Mouse (Mus musculus): ENCODE results near the gene Sptbn1.

Sptbn1 gene

DNA sequence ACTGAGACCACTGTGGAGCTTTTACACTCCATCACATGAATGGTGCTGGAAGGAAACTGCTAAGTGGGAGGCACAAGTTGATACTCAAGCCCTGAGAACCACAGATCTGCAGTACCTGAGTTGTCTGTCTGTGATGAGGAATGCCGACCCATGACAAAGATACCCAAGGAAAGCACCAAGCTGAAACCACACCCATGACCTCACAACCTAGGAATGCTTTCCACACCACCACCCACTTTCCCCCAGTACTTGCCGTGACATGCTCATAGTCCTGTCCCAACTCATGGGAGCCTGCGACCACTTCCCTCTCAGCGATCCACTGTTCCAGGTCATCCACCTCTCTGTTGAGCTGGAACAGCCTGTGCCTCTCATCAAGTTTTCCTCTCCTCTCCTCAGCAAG, 149.9 kb downstream of the Sptbn1 start:
- no peak for DNase-seq

GRCm38 (mm10) chr11:30113631-30114030, 154.3 kb downstream of the Sptbn1 start:
- DNase-seq: no peak

GRCm38 (mm10) chr11:30110634-30111033, 157.3 kb downstream of the Sptbn1 start:
- peak; percentile 15 for DNase-seq

DNA sequence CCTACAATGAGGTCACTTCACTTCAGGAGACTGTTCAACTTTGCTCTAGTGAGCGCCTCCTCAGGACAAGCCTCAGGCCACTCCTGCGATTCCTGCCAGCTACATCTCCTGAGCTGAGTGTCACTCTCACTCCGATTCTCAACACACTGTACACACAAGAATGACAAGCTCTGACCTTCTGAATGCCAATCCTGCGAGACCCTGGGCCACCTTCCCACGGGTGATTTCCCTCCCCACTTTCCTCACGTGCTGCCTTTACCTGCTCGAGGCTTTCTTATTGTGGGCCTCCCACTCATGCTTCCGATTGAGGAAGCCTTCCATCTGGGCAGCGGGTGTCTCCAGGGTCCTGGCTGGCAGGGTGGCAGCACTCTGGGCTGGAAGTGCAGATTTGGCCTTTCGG, 163.8 kb downstream of the Sptbn1 start:
- DNase-seq: no peak

GRCm38 (mm10) chr11:30102594-30102993, 165.4 kb downstream of the Sptbn1 start:
- no peak for DNase-seq

DNA sequence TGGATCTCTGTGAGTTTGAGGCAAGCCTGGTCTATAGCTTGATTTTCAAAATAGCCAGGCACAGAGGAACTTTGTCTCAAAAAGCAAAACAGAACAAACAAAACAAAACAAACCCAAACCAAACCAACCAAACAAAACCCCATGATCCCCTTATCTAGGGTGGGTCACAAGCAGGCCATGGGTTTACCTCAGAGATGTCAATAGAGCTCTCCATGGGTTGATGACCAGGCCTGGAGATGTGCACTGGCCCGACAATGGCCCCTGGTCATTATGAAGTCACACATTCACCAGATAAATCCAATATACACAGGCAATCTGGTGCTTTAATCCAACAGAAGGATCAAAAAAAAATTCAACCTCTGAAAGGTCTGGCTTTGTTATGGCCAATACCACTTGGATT, 166.2 kb downstream of the Sptbn1 start:
- DNase-seq: no peak

- no peak for DNase-seq
Observed at GRCm38 (mm10) chr11:30101162-30101561, 166.8 kb downstream of the Sptbn1 start.

GRCm38 (mm10) chr11:30099916-30100315, 168.1 kb downstream of the Sptbn1 start:
- no peak for DNase-seq

- no peak for DNase-seq
Observed at GRCm38 (mm10) chr11:30095212-30095773, 172.7 kb downstream of the Sptbn1 start.

GRCm38 (mm10) chr11:30091892-30092291, 176.1 kb downstream of the Sptbn1 start:
- peak; percentile 21 for DNase-seq

DNA sequence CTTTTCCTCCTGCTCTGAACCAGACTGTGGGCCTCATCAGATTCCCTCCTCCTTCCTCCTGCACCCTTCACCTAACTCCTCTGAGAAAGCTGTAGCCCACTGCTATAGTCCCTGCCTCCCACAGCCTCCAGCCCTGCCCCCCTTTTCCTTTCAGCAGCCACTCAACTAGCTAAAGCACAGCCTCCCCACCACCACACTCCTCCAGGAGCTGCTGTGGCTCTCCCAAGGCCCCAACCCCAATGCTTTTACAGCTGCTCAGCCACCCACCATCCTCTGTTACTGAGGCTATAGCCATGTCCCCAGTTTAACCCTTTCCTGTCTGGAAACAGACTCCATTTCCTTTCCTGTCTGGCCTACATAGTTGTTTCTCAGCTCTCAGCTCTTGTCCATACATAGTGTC, 182.9 kb downstream of the Sptbn1 start:
- DNase-seq: no peak

DNA sequence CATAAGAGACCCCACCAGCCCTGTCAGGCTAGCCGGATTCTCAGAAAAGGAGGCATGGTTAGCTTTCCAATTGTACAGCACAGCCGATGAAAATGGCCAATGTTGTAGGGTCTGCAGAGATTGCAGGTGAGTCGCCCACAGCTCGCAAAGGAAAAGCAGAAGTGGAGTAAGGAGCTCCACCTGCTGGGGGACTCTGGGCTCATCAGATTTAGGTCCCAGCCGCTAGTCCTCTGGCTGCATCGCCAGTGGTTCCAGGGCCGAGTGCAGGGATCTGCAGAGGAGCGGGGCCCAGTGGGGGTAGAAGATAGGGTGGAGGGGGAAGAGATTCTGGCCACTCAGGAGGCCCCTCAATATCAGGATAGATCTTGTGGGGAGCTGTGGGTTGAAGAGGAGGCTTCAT, 210.7 kb downstream of the Sptbn1 start:
- DNase-seq: no peak

All from cerebellum, adult 8-10 months (tissue).